Mouse (Mus musculus) erythroblast, embryonic 14.5 days (primary cell): Measurements from ENCODE around the gene Fbxw13.
"Not testable (repeated sequence)": the region's sequence is repeated elsewhere in the genome, so short reads cannot be mapped to it uniquely, and the experiment has no call there.

Experiments used
- GATA1 ChIP-seq: IDR thresholded peaks from 2 replicates; pipeline ENCODE4 v1.6.1; 2012; ENCODE audit warnings: low read length, inconsistent platforms, mixed read lengths
- TAL1 ChIP-seq: IDR thresholded peaks from 3 replicates; pipeline ENCODE4 v1.6.1; 2012; ENCODE audit warnings: low read length, inconsistent platforms, mixed read lengths

DNA sequence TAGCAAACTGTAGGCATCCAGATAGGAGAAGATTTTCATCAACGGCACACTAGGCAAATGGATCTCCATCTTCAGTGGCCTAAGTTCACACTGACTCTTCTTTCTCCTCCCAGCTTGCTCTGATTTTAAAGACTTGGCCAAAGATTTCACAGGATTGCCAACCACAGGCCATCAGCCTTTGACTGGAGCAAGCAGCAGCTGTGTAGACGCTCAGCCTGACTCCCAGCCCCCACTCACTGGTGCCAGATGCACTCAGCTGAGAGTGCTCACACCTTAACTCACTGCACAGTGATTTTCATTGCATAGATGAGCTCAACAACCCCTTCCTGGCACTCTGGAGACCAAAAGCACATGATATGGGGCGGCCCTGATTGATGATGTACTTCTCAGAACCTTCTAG lies at the start of gene Fbxw13:
- not testable (repeated sequence) for TF ChIP-seq GATA1, TAL1
